Mouse (Mus musculus): Measurements from ENCODE around the gene Gprc5a.

DNA sequence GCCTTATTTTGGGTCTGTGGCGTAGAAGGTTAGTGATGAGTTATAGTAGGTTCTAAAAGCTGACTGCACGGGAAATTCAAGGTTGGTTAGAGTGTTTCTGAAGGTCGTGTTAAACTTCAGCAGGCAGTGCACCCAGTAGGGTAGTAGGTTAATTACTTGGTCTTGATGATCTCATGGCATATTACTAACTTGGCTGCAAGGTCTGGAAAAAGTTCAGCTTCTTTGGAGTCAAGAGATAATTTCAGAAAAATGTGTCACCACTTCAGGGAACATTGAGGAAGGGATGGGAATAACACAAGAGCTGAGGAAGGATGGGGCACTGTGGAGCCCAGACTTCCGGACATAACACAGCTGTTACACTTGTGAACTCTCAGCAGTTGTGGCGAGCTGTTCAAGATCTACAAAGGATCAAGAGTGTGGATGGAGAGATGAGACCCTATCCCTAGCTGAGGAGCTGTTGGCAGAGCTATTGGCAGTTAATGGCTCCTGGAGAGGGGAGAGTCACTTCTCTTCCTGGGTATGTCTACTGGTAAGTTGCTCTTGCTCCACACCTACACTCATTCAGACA lies 37.4 kb downstream of the Gprc5a start:
- TF ChIP-seq CTCF (IDR thresholded peaks at IDR 0.05; ENCODE audit: borderline replicate concordance, insufficient read depth, low read length): no peak
- no peak for TF ChIP-seq POLR2A (IDR thresholded peaks at IDR 0.05; ENCODE audit: low read depth, low read length)

Data from embryonic fibroblast, embryonic 13.5 days (primary cell).